Mouse (Mus musculus) myocyte (in vitro differentiated cells): ENCODE data around the gene Arhgap35.

ENCODE experiments used
- CEBPB ChIP-seq: IDR thresholded peaks from 2 replicates; pipeline ENCODE4 v1.6.1; 2011; ENCODE audit warnings: mild to moderate bottlenecking, moderate library complexity; ENCODE audit not compliant: poor library complexity, insufficient read depth, severe bottlenecking
- E2F4 ChIP-seq: IDR thresholded peaks from one replicate; pipeline ENCODE4 v1.6.1; 2011; ENCODE audit warnings: mild to moderate bottlenecking, control low read depth, moderate library complexity; ENCODE audit not compliant: insufficient read depth
- MAX ChIP-seq: IDR thresholded peaks from one replicate; pipeline ENCODE4 v1.6.1; 2011; ENCODE audit warnings: low read depth, mild to moderate bottlenecking, control low read depth
- MYOD1 ChIP-seq, 3 experiments: IDR thresholded peaks; one replicate each; pipeline ENCODE4 v1.6.1; 2011; ENCODE audit warnings: control low read depth in 2 of 3, low read depth in 2 of 3, mild to moderate bottlenecking in 2 of 3, moderate library complexity in 1 of 3; ENCODE audit not compliant: insufficient read length in 2 of 3, control insufficient read depth in 1 of 3
- MYOG ChIP-seq, 3 experiments: IDR thresholded peaks; one replicate each; pipeline ENCODE4 v1.6.1; 2011; ENCODE audit warnings: control low read depth in 2 of 3, low read depth in 2 of 3, mild to moderate bottlenecking in 2 of 3; ENCODE audit not compliant: insufficient read length in 2 of 3, control insufficient read depth in 1 of 3, insufficient read depth in 1 of 3
- POLR2A ChIP-seq: IDR thresholded peaks from one replicate; pipeline ENCODE4 v1.6.1; 2011; ENCODE audit warnings: low read depth, mild to moderate bottlenecking, control low read depth, moderate library complexity; ENCODE audit not compliant: insufficient read length
- POLR2AphosphoS2 ChIP-seq: IDR thresholded peaks from one replicate; pipeline ENCODE4 v1.6.1; 2011; ENCODE audit warnings: low read depth, control low read depth; ENCODE audit not compliant: insufficient read length
- SRF ChIP-seq: IDR thresholded peaks from one replicate; pipeline ENCODE4 v1.6.1; 2011; ENCODE audit warnings: low read depth; ENCODE audit not compliant: control insufficient read depth, insufficient read length
- TCF12 ChIP-seq: IDR thresholded peaks from one replicate; pipeline ENCODE4 v1.6.1; 2011; ENCODE audit warnings: mild to moderate bottlenecking, control low read depth; ENCODE audit not compliant: poor library complexity, insufficient read depth, severe bottlenecking
- USF1 ChIP-seq: IDR thresholded peaks from one replicate; pipeline ENCODE4 v1.6.1; 2011; ENCODE audit warnings: low read depth, mild to moderate bottlenecking, control low read depth, moderate library complexity

DNA sequence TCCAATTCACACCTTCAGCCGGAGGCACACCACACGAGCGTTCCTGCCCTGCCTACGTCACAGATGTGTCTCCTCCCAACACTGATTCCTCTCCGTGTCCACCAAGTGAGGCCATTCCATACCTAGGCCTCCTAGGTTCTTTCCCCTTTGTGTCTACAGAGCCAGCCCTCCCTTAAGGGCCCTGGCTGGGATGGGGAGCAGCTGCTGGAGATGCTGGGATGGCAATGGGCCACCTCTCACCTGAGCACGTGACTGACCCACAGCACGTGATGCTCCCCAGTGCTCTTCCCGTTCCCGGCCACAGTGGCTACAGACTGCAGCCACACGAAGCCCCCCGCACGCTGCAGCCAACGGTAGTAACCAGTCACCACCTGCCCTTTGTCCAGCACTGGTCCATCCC is 154.2 kb downstream of the Arhgap35 start:
- no peak for TF ChIP-seq POLR2A
- no peak for TF ChIP-seq E2F4
- no peak for TF ChIP-seq TCF12
- no peak for TF ChIP-seq USF1
- TF ChIP-seq POLR2AphosphoS2: no peak
- TF ChIP-seq MAX: no peak
- TF ChIP-seq CEBPB: no peak
- TF ChIP-seq MYOG (IDR thresholded peaks at IDR 0.05; ENCODE audit: control insufficient read depth in 1 of 3, insufficient read depth in 1 of 3, insufficient read length in 2 of 3, low read depth in 2 of 3): no peak
- TF ChIP-seq MYOD1 (IDR thresholded peaks at IDR 0.05; ENCODE audit: control insufficient read depth in 1 of 3, insufficient read length in 2 of 3, low read depth in 2 of 3): no peak
- TF ChIP-seq SRF: no peak
